Mouse (Mus musculus) CH12.LX (cell line): ENCODE results near the gene Gm4778. TPM values are rescaled to one million over a fixed set of nuclear protein-coding genes. Genes with fewer than 3 reads are reported as not detected.

ENCODE experiments used
- DNase-seq: peaks from one replicate; pipeline ENCODE4 v3.0.0-alpha.2; 2013; ENCODE audit errors: extremely low read depth
- H3K27ac ChIP-seq: 2 replicates; pipeline ENCODE4 v1.5.1; 2012; ENCODE audit warnings: low read depth, mild to moderate bottlenecking, control low read depth, moderate library complexity; ENCODE audit not compliant: insufficient read depth
- H3K27me3 ChIP-seq: replicated peaks from 2 replicates; pipeline ENCODE3; 2012; ENCODE audit warnings: inconsistent platforms
- H3K36me3 ChIP-seq, 2 experiments: replicated peaks in 1 of 2; 2 replicates each; pipeline versions ENCODE3 to v1.6.1; 2012; ENCODE audit warnings: inconsistent platforms in 1 of 2, low read length in 1 of 2, mild to moderate bottlenecking in 1 of 2, mixed read lengths in 1 of 2, moderate library complexity in 1 of 2; ENCODE audit not compliant: control insufficient read depth in 1 of 2, insufficient read depth in 1 of 2
- H3K4me1 ChIP-seq, 2 experiments: 2 replicates each; pipeline ENCODE4 v1.6.1; 2012; ENCODE audit warnings: inconsistent platforms in 1 of 2, moderate library complexity in 1 of 2; ENCODE audit not compliant: insufficient read depth in 2 of 2, control insufficient read depth in 1 of 2
- H3K4me2 ChIP-seq: 2 replicates; pipeline ENCODE4 v1.6.1; 2012; ENCODE audit warnings: low read depth, mild to moderate bottlenecking, control low read depth; ENCODE audit not compliant: poor library complexity, insufficient read depth, severe bottlenecking
- H3K4me3 ChIP-seq, 3 experiments: fragments of 150-350 bp in 1 of 3; sonication (generic) in 1 of 3; replicated peaks in 1 of 3; 2 replicates each; pipeline versions ENCODE3 to v1.5.1; 2011 to 2012; ENCODE audit warnings: low read depth in 2 of 3, low read length in 2 of 3, mild to moderate bottlenecking in 2 of 3, moderate library complexity in 2 of 3, control low read depth in 1 of 3, improper control_type of control experiment in 1 of 3, inconsistent platforms in 1 of 3, mixed read lengths in 1 of 3; ENCODE audit not compliant: poor library complexity in 1 of 3
- H3K79me2 ChIP-seq: replicated peaks from 2 replicates; pipeline ENCODE4 v1.6.1; 2012; ENCODE audit warnings: mild to moderate bottlenecking, moderate library complexity; ENCODE audit not compliant: control insufficient read depth, poor library complexity, insufficient read depth, severe bottlenecking; ENCODE audit errors: extremely low read depth
- H3K9ac ChIP-seq: 2 replicates; pipeline ENCODE4 v1.6.1; 2012; ENCODE audit warnings: low read depth, mild to moderate bottlenecking, control low read depth, moderate library complexity; ENCODE audit not compliant: insufficient read depth
- H3K9me3 ChIP-seq: replicated peaks from 2 replicates; pipeline ENCODE3; 2012; ENCODE audit warnings: low read length, inconsistent platforms, mixed read lengths
- BHLHE40 ChIP-seq: IDR thresholded peaks from 2 replicates; pipeline ENCODE4 v1.6.1; 2011; ENCODE audit warnings: mild to moderate bottlenecking, low read depth, low read length, improper control_type of control experiment
- CHD1 ChIP-seq: IDR thresholded peaks from 2 replicates; pipeline ENCODE4 v1.6.1; 2012; ENCODE audit warnings: low read depth, low read length, improper control_type of control experiment, inconsistent platforms
- CHD2 ChIP-seq: IDR thresholded peaks from 2 replicates; pipeline ENCODE4 v1.6.1; 2011; ENCODE audit warnings: low read length, improper control_type of control experiment
- CTCF ChIP-seq, 2 experiments: IDR thresholded peaks in 1 of 2; conservative IDR thresholded peaks in 1 of 2; 2 replicates each; pipeline ENCODE4 v1.5.1; 2011 to 2012; ENCODE audit warnings: low read depth in 2 of 2, low read length in 2 of 2, improper control_type of control experiment in 1 of 2, inconsistent platforms in 1 of 2, mild to moderate bottlenecking in 1 of 2, moderate library complexity in 1 of 2
- E2F4 ChIP-seq: IDR thresholded peaks from 2 replicates; pipeline ENCODE4 v1.6.1; 2011; ENCODE audit warnings: low read depth, low read length, improper control_type of control experiment; ENCODE audit not compliant: insufficient replicate concordance
- ELF1 ChIP-seq: IDR thresholded peaks from 2 replicates; pipeline ENCODE4 v1.6.1; 2014; ENCODE audit warnings: low read depth, mild to moderate bottlenecking, inconsistent platforms, low read length, improper control_type of control experiment
- EP300 ChIP-seq: IDR thresholded peaks from 2 replicates; pipeline ENCODE4 v1.6.1; 2011; ENCODE audit warnings: low read length, improper control_type of control experiment
- ETS1 ChIP-seq: conservative IDR thresholded peaks from 2 replicates; pipeline ENCODE4 v1.6.1; 2012; ENCODE audit warnings: low read depth, mild to moderate bottlenecking, inconsistent platforms, low read length, improper control_type of control experiment, moderate library complexity
- GABPA ChIP-seq: IDR thresholded peaks from 2 replicates; pipeline ENCODE4 v1.6.1; 2012; ENCODE audit warnings: low read depth, low read length, improper control_type of control experiment, inconsistent platforms; ENCODE audit not compliant: insufficient replicate concordance
- HCFC1 ChIP-seq: IDR thresholded peaks from 2 replicates; pipeline ENCODE4 v1.6.1; 2012; ENCODE audit warnings: low read depth, mild to moderate bottlenecking, inconsistent platforms, low read length, improper control_type of control experiment
- IRF4 ChIP-seq: IDR thresholded peaks from 2 replicates; pipeline ENCODE4 v1.6.1; 2014; ENCODE audit warnings: low read depth, mild to moderate bottlenecking, inconsistent platforms, low read length, improper control_type of control experiment
- JUN ChIP-seq: IDR thresholded peaks from 2 replicates; pipeline ENCODE4 v1.6.1; 2011; ENCODE audit warnings: low read depth, mild to moderate bottlenecking, low read length, improper control_type of control experiment, moderate library complexity; ENCODE audit not compliant: insufficient read depth
- JUND ChIP-seq: conservative IDR thresholded peaks from 2 replicates; pipeline ENCODE4 v1.6.1; 2011; ENCODE audit warnings: low read depth, low read length, improper control_type of control experiment
- KAT2A ChIP-seq: IDR thresholded peaks from 2 replicates; pipeline ENCODE4 v1.6.1; 2012; ENCODE audit warnings: low read length, improper control_type of control experiment, inconsistent platforms; ENCODE audit not compliant: insufficient replicate concordance
- MAFK ChIP-seq: IDR thresholded peaks from 2 replicates; pipeline ENCODE4 v1.6.1; 2011; ENCODE audit warnings: low read length, improper control_type of control experiment; ENCODE audit not compliant: insufficient replicate concordance
- MAX ChIP-seq: IDR thresholded peaks from 2 replicates; pipeline ENCODE4 v1.6.1; 2011; ENCODE audit warnings: low read length, improper control_type of control experiment
- MAZ ChIP-seq: IDR thresholded peaks from 2 replicates; pipeline ENCODE4 v1.6.1; 2012; ENCODE audit warnings: low read depth, mild to moderate bottlenecking, inconsistent platforms, low read length, improper control_type of control experiment, moderate library complexity
- MEF2A ChIP-seq: IDR thresholded peaks from 2 replicates; pipeline ENCODE4 v1.6.1; 2014; ENCODE audit warnings: low read depth, mild to moderate bottlenecking, inconsistent platforms, low read length, improper control_type of control experiment, borderline replicate concordance
- MXI1 ChIP-seq: IDR thresholded peaks from 2 replicates; pipeline ENCODE4 v1.6.1; 2011; ENCODE audit warnings: mild to moderate bottlenecking, low read depth, low read length, improper control_type of control experiment
- MYC ChIP-seq: IDR thresholded peaks from 2 replicates; pipeline ENCODE4 v1.6.1; 2011; ENCODE audit warnings: low read depth, mild to moderate bottlenecking, improper control_type of control experiment, low read length
- NELFE ChIP-seq: IDR thresholded peaks from 2 replicates; pipeline ENCODE4 v1.6.1; 2011; ENCODE audit warnings: low read depth, low read length, improper control_type of control experiment
- NRF1 ChIP-seq: IDR thresholded peaks from 2 replicates; pipeline ENCODE4 v1.6.1; 2014; ENCODE audit warnings: low read depth, mild to moderate bottlenecking, inconsistent platforms, low read length, improper control_type of control experiment, moderate library complexity
- PAX5 ChIP-seq: IDR thresholded peaks from 2 replicates; pipeline ENCODE4 v1.6.1; 2012; ENCODE audit warnings: low read length, inconsistent platforms, mixed read lengths
- POLR2A ChIP-seq: IDR thresholded peaks from 2 replicates; pipeline ENCODE4 v1.6.1; 2011; ENCODE audit warnings: low read depth, mild to moderate bottlenecking, improper control_type of control experiment, low read length
- POLR2AphosphoS2 ChIP-seq: IDR thresholded peaks from 2 replicates; pipeline ENCODE4 v1.6.1; 2011; ENCODE audit warnings: low read depth, low read length, improper control_type of control experiment
- RAD21 ChIP-seq: IDR thresholded peaks from 2 replicates; pipeline ENCODE4 v1.6.1; 2011; ENCODE audit warnings: low read depth, mild to moderate bottlenecking, low read length, improper control_type of control experiment, moderate library complexity
- RCOR1 ChIP-seq: conservative IDR thresholded peaks from 2 replicates; pipeline ENCODE4 v1.6.1; 2012; ENCODE audit warnings: low read depth, mild to moderate bottlenecking, inconsistent platforms, low read length, improper control_type of control experiment
- SIN3A ChIP-seq: IDR thresholded peaks from 2 replicates; pipeline ENCODE4 v1.6.1; 2012; ENCODE audit warnings: low read length, improper control_type of control experiment, inconsistent platforms
- SMC3 ChIP-seq: IDR thresholded peaks from 2 replicates; pipeline ENCODE4 v1.6.1; 2011; ENCODE audit warnings: low read depth, low read length, improper control_type of control experiment
- TBP ChIP-seq: conservative IDR thresholded peaks from 2 replicates; pipeline ENCODE4 v1.6.1; 2011; ENCODE audit warnings: low read depth, low read length, improper control_type of control experiment
- TCF12 ChIP-seq: IDR thresholded peaks from 2 replicates; pipeline ENCODE4 v1.6.1; 2014; ENCODE audit warnings: low read depth, mild to moderate bottlenecking, inconsistent platforms, low read length, improper control_type of control experiment
- UBTF ChIP-seq: IDR thresholded peaks from 2 replicates; pipeline ENCODE4 v1.6.1; 2012; ENCODE audit warnings: low read depth, mild to moderate bottlenecking, inconsistent platforms, low read length, improper control_type of control experiment, moderate library complexity
- USF1 ChIP-seq: IDR thresholded peaks from 2 replicates; pipeline ENCODE4 v1.6.1; 2014; ENCODE audit warnings: low read depth, mild to moderate bottlenecking, inconsistent platforms, low read length, improper control_type of control experiment
- USF2 ChIP-seq: conservative IDR thresholded peaks from 2 replicates; pipeline ENCODE4 v1.6.1; 2011; ENCODE audit warnings: low read depth, low read length, improper control_type of control experiment
- ZC3H11A ChIP-seq: IDR thresholded peaks from 2 replicates; pipeline ENCODE4 v1.6.1; 2012; ENCODE audit warnings: low read depth, mild to moderate bottlenecking, inconsistent platforms, low read length, improper control_type of control experiment
- ZKSCAN1 ChIP-seq: IDR thresholded peaks from 2 replicates; pipeline ENCODE4 v1.6.1; 2012; ENCODE audit warnings: low read depth, inconsistent platforms, low read length, improper control_type of control experiment, borderline replicate concordance
- ZMIZ1 ChIP-seq: IDR thresholded peaks from 2 replicates; pipeline ENCODE4 v1.6.1; 2012; ENCODE audit warnings: low read depth, mild to moderate bottlenecking, inconsistent platforms, low read length, improper control_type of control experiment
- ZNF384 ChIP-seq: IDR thresholded peaks from 2 replicates; pipeline ENCODE4 v1.6.1; 2012; ENCODE audit warnings: low read depth, low read length, improper control_type of control experiment, inconsistent platforms
- dilution Hi-C: fragments of 300-500 bp; cut with MboI; formaldehyde crosslinking; loops from 2 replicates; pipeline ENCODE4 v1.14.3; 2020; ENCODE audit warnings: low sequenced_read_pairs; ENCODE audit not compliant: extremely low pct_unique_long_range_greater_than_20kb, extremely low pct_ligation_motif_present
- in situ Hi-C: fragments of 300-500 bp; cut with MboI; formaldehyde crosslinking; loops from 3 replicates; pipeline ENCODE4 v1.14.3; 2019; ENCODE audit warnings: low sequenced_read_pairs, low pct_ligation_motif_present, low pct_unique_long_range_greater_than_20kb, mixed read lengths
- polyA plus RNA-seq: library from polyadenylated mRNA; unstranded; fragments of >175 nt; gene quantifications from 2 replicates; pipeline ENCODE4 v1.2.1, GENCODE M21; 2012; ENCODE audit warnings: low read depth; ENCODE audit not compliant: insufficient read length
- total RNA-seq, 2 experiments: library from RNA; depleted of rRNA; stranded (reverse); fragments of 300-350 nt in 1 of 2; fragments of >200 nt in 1 of 2; gene quantifications; 2 replicates each; pipeline ENCODE4 v1.2.3; 2012 to 2014

The Gm4778 gene
- total and polyA plus RNA-seq, 3 experiments: not detected

GRCm38 (mm10) chr3:94309633-94310363, 46.0 kb downstream of the Gm4778 start, which contains the start of gene Them4:
Gene Them4, plus strand, starts transcription at chr3:94310089.
- Histone ChIP-seq H3K9me3 (no peaks in the 10 kb centered on the region), H3K27me3 (no peaks in the 10 kb centered on the region), H3K4me2 (peak within 1 kb of the TSS; percentile 100), H3K36me3 (no peaks in the 10 kb centered on the region), H3K9ac (peak within 1 kb of the TSS; percentile 83), H3K79me2 (no peaks in the 10 kb centered on the region)
- dilution Hi-C loops: no loop called here
- TF ChIP-seq HCFC1 (peak; percentile 85), BHLHE40 (0 out of 2 replicates have a peak, but pooled peaks have one; percentile 12), USF1 (no peak), EP300 (no peak), POLR2A (peak; percentile 85), ZC3H11A (no peak), POLR2AphosphoS2 (peak; percentile 65; the same call in 1 of the 2 replicates), UBTF (peak; percentile 35; the same call in 1 of the 2 replicates), IRF4 (peak; percentile 49; the same call in 1 of the 2 replicates), MAFK (no peak), GABPA (no peak), SIN3A (peak; percentile 95), JUND (0 out of 2 replicates have a peak, but pooled peaks have one; percentile 19), KAT2A (peak; percentile 53; the same call in 1 of the 2 replicates), TBP (peak; percentile 90), ZMIZ1 (0 out of 2 replicates have a peak, but pooled peaks have one; percentile 51), USF2 (no peak), MXI1 (peak; percentile 77), E2F4 (peak; percentile 73; the same call in 1 of the 2 replicates), CHD1 (no peak), RCOR1 (no peak), CTCF (conservative IDR thresholded peaks at IDR 0.05 in 1 of 2, IDR thresholded peaks at IDR 0.05 in 1 of 2; ENCODE audit: low read depth in 2 of 2, low read length in 2 of 2) (no peak; a peak in 1 of 4 replicates), ETS1 (no peak), NELFE (peak; percentile 80), SMC3 (no peak), CHD2 (no peak), RAD21 (no peak), MAX (peak; percentile 70), PAX5 (no peak), ZNF384 (no peak; the same call in 1 of the 2 replicates), MYC (peak; percentile 27), TCF12 (peak; percentile 91), MEF2A (peak; percentile 76), JUN (no peak), ZKSCAN1 (no peak), MAZ (peak; percentile 63; the same call in 1 of the 2 replicates), ELF1 (peak; percentile 75), NRF1 (peak; percentile 92)
- TF ChIP-seq, all 38 proteins: peak for 21
- H3K4me3 ChIP-seq: peak within 1 kb of the TSS; percentile 63 to 84 (median 69)
- peak; percentile 95 for DNase-seq
- H3K4me1 ChIP-seq: peaks cover 0 to 11% of the 10 kb centered on the region in 2 experiments; a peak in 2 of 4 replicates
- peak within 1 kb of the TSS; percentile 60; the same call in 1 of the 2 replicates for H3K27ac ChIP-seq
- in situ Hi-C loops: no loop called here
